Mouse (Mus musculus) liver, embryonic 18 days (tissue): ENCODE measurements around the gene Tcfl5. TPM values are rescaled to one million over a fixed set of nuclear protein-coding genes. Genes with fewer than 3 reads are reported as not detected.

Experiments used
- polyA plus RNA-seq: library from polyadenylated mRNA; depleted of rRNA; stranded (reverse); fragments of >200 nt; gene quantifications from 2 replicates; pipeline ENCODE4 v1.2.3, GENCODE M21; 2012; rRNA removed

Gene Tcfl5
- polyA plus RNA-seq, result 0.12 and 0.20 TPM in 2 replicates

GRCm38 (mm10) chr2:180642555-180643260, at the start of gene Tcfl5:
TSS of gene Tcfl5 (minus strand) at chr2:180642708.

GRCm38 (mm10) chr2:180597490-180597889, 45.0 kb downstream of the Tcfl5 start, which contains the start of gene Col9a3:
TSS of gene Col9a3 (plus strand) at chr2:180597790.

DNA sequence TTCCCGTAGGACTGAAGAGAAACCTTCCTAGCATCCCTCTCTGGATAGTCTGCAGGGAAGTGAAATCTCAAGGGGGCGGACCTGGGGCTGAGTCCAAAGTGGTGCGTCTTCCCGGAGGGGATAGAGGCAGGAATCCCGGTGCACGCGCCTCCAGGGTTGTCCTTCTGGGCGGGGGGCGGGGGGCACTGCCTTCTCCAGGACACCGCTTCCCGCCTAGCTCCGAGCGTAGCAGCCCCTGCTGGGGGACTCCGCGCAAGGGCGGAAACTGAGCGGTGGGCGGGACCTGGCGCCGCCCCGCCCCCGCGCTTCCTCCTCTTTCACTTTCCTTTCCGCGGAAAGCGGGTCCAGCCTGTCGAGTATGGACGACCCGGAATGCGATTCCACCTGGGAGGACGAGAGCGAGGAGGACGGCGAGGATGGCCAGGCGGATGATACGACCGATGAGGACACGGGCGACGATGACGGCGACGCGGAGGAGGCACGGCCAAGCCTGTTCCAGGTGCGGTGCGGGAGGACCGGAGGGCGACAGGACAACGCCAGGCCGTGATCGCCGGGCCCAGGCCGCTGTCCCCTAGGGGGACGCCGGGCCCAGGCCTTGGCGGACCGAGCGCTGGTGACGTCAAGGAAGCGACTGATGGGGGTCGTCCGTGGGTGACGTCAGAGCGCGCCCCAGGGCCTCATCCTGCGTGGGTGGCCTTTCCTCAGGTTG, 53.2 kb downstream of the Tcfl5 start, which contains the start of gene Ogfr:
Ogfr (plus strand) TSS at position 123 of the 709 bp plus-strand sequence.

DNA sequence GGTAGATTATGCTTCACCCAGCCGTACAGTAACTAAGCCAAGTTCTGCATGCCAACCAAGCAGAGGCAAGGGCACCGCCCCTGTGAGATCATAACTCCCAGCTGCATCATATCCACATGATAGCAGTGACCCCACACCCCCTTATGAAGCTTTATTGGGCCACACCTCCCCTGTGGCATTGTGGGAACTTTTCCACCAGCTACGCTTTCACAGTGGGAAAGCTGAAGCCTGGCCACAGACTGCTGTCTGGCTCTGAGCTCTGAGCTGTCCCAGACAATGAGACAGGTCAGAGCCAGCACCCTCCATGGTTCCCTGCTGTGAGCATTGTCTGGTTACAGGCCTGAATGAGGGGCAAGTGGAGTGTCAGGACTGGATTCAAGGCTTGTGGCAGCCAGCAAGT, 61.5 kb downstream of the Tcfl5 start, which contains the start of gene Mrgbp:
Mrgbp (plus strand) TSS at position 303 of the 400 bp plus-strand sequence.

Other genes starting within 250 kb of the Tcfl5 start
- gene Slco4a1, start 186.5 kb downstream of the Tcfl5 start, polyA plus RNA-seq, result 1.6 and 2.3 TPM in 2 replicates
- gene Ntsr1, start 142.7 kb downstream of the Tcfl5 start, polyA plus RNA-seq, result 0.01 and 0.02 TPM in 2 replicates
- 11.4 and 12.6 TPM in 2 replicates for gene Mrgbp, start 61.4 kb downstream of the Tcfl5 start, polyA plus RNA-seq
- gene Ogfr, start 53.5 kb downstream of the Tcfl5 start, polyA plus RNA-seq, result 43.3 and 47.9 TPM in 2 replicates
- gene Col9a3, start 44.9 kb downstream of the Tcfl5 start, polyA plus RNA-seq, result 0.89 and 0.97 TPM in 2 replicates
- gene Dido1, start 67.3 kb upstream of the Tcfl5 start, polyA plus RNA-seq, result 10.1 and 13.0 TPM in 2 replicates
- gene Gid8, start 67.4 kb upstream of the Tcfl5 start, polyA plus RNA-seq, result 54.0 and 54.6 TPM in 2 replicates
- 15.6 and 19.5 TPM in 2 replicates for gene Slc17a9, start 82.6 kb upstream of the Tcfl5 start, polyA plus RNA-seq
- not detected in 2 replicates for gene Bhlhe23, start 134.2 kb upstream of the Tcfl5 start, polyA plus RNA-seq